Mouse (Mus musculus) CH12.LX (cell line): ENCODE measurements at regions not wholly inside any gene's neighbourhood (a gene's known extent, or its start where the extent isn't known, plus 50 kb on each side); places are given as distances from the start of the nearest gene placed in this dataset.

ENCODE experiments used
- DNase-seq: peaks from one replicate; pipeline ENCODE4 v3.0.0-alpha.2; 2013; ENCODE audit errors: extremely low read depth
- H3K27ac ChIP-seq: 2 replicates; pipeline ENCODE4 v1.5.1; 2012; ENCODE audit warnings: low read depth, mild to moderate bottlenecking, control low read depth, moderate library complexity; ENCODE audit not compliant: insufficient read depth
- H3K27me3 ChIP-seq: replicated peaks from 2 replicates; pipeline ENCODE3; 2012; ENCODE audit warnings: inconsistent platforms
- H3K36me3 ChIP-seq, 2 experiments: replicated peaks in 1 of 2; 2 replicates each; pipeline versions ENCODE3 to v1.6.1; 2012; ENCODE audit warnings: inconsistent platforms in 1 of 2, low read length in 1 of 2, mild to moderate bottlenecking in 1 of 2, mixed read lengths in 1 of 2, moderate library complexity in 1 of 2; ENCODE audit not compliant: control insufficient read depth in 1 of 2, insufficient read depth in 1 of 2
- H3K4me1 ChIP-seq, 2 experiments: 2 replicates each; pipeline ENCODE4 v1.6.1; 2012; ENCODE audit warnings: inconsistent platforms in 1 of 2, moderate library complexity in 1 of 2; ENCODE audit not compliant: insufficient read depth in 2 of 2, control insufficient read depth in 1 of 2
- H3K4me2 ChIP-seq: 2 replicates; pipeline ENCODE4 v1.6.1; 2012; ENCODE audit warnings: low read depth, mild to moderate bottlenecking, control low read depth; ENCODE audit not compliant: poor library complexity, insufficient read depth, severe bottlenecking
- H3K4me3 ChIP-seq, 3 experiments: fragments of 150-350 bp in 1 of 3; sonication (generic) in 1 of 3; replicated peaks in 1 of 3; 2 replicates each; pipeline versions ENCODE3 to v1.5.1; 2011 to 2012; ENCODE audit warnings: low read depth in 2 of 3, low read length in 2 of 3, mild to moderate bottlenecking in 2 of 3, moderate library complexity in 2 of 3, control low read depth in 1 of 3, improper control_type of control experiment in 1 of 3, inconsistent platforms in 1 of 3, mixed read lengths in 1 of 3; ENCODE audit not compliant: poor library complexity in 1 of 3
- H3K79me2 ChIP-seq: replicated peaks from 2 replicates; pipeline ENCODE4 v1.6.1; 2012; ENCODE audit warnings: mild to moderate bottlenecking, moderate library complexity; ENCODE audit not compliant: control insufficient read depth, poor library complexity, insufficient read depth, severe bottlenecking; ENCODE audit errors: extremely low read depth
- H3K9ac ChIP-seq: 2 replicates; pipeline ENCODE4 v1.6.1; 2012; ENCODE audit warnings: low read depth, mild to moderate bottlenecking, control low read depth, moderate library complexity; ENCODE audit not compliant: insufficient read depth
- H3K9me3 ChIP-seq: replicated peaks from 2 replicates; pipeline ENCODE3; 2012; ENCODE audit warnings: low read length, inconsistent platforms, mixed read lengths
- BHLHE40 ChIP-seq: IDR thresholded peaks from 2 replicates; pipeline ENCODE4 v1.6.1; 2011; ENCODE audit warnings: mild to moderate bottlenecking, low read depth, low read length, improper control_type of control experiment
- CHD1 ChIP-seq: IDR thresholded peaks from 2 replicates; pipeline ENCODE4 v1.6.1; 2012; ENCODE audit warnings: low read depth, low read length, improper control_type of control experiment, inconsistent platforms
- CTCF ChIP-seq, 2 experiments: IDR thresholded peaks in 1 of 2; conservative IDR thresholded peaks in 1 of 2; 2 replicates each; pipeline ENCODE4 v1.5.1; 2011 to 2012; ENCODE audit warnings: low read depth in 2 of 2, low read length in 2 of 2, improper control_type of control experiment in 1 of 2, inconsistent platforms in 1 of 2, mild to moderate bottlenecking in 1 of 2, moderate library complexity in 1 of 2
- E2F4 ChIP-seq: IDR thresholded peaks from 2 replicates; pipeline ENCODE4 v1.6.1; 2011; ENCODE audit warnings: low read depth, low read length, improper control_type of control experiment; ENCODE audit not compliant: insufficient replicate concordance
- EP300 ChIP-seq: IDR thresholded peaks from 2 replicates; pipeline ENCODE4 v1.6.1; 2011; ENCODE audit warnings: low read length, improper control_type of control experiment
- ETS1 ChIP-seq: conservative IDR thresholded peaks from 2 replicates; pipeline ENCODE4 v1.6.1; 2012; ENCODE audit warnings: low read depth, mild to moderate bottlenecking, inconsistent platforms, low read length, improper control_type of control experiment, moderate library complexity
- GABPA ChIP-seq: IDR thresholded peaks from 2 replicates; pipeline ENCODE4 v1.6.1; 2012; ENCODE audit warnings: low read depth, low read length, improper control_type of control experiment, inconsistent platforms; ENCODE audit not compliant: insufficient replicate concordance
- HCFC1 ChIP-seq: IDR thresholded peaks from 2 replicates; pipeline ENCODE4 v1.6.1; 2012; ENCODE audit warnings: low read depth, mild to moderate bottlenecking, inconsistent platforms, low read length, improper control_type of control experiment
- JUN ChIP-seq: IDR thresholded peaks from 2 replicates; pipeline ENCODE4 v1.6.1; 2011; ENCODE audit warnings: low read depth, mild to moderate bottlenecking, low read length, improper control_type of control experiment, moderate library complexity; ENCODE audit not compliant: insufficient read depth
- JUND ChIP-seq: conservative IDR thresholded peaks from 2 replicates; pipeline ENCODE4 v1.6.1; 2011; ENCODE audit warnings: low read depth, low read length, improper control_type of control experiment
- KAT2A ChIP-seq: IDR thresholded peaks from 2 replicates; pipeline ENCODE4 v1.6.1; 2012; ENCODE audit warnings: low read length, improper control_type of control experiment, inconsistent platforms; ENCODE audit not compliant: insufficient replicate concordance
- MAFK ChIP-seq: IDR thresholded peaks from 2 replicates; pipeline ENCODE4 v1.6.1; 2011; ENCODE audit warnings: low read length, improper control_type of control experiment; ENCODE audit not compliant: insufficient replicate concordance
- MAX ChIP-seq: IDR thresholded peaks from 2 replicates; pipeline ENCODE4 v1.6.1; 2011; ENCODE audit warnings: low read length, improper control_type of control experiment
- MAZ ChIP-seq: IDR thresholded peaks from 2 replicates; pipeline ENCODE4 v1.6.1; 2012; ENCODE audit warnings: low read depth, mild to moderate bottlenecking, inconsistent platforms, low read length, improper control_type of control experiment, moderate library complexity
- MEF2A ChIP-seq: IDR thresholded peaks from 2 replicates; pipeline ENCODE4 v1.6.1; 2014; ENCODE audit warnings: low read depth, mild to moderate bottlenecking, inconsistent platforms, low read length, improper control_type of control experiment, borderline replicate concordance
- MYC ChIP-seq: IDR thresholded peaks from 2 replicates; pipeline ENCODE4 v1.6.1; 2011; ENCODE audit warnings: low read depth, mild to moderate bottlenecking, improper control_type of control experiment, low read length
- PAX5 ChIP-seq: IDR thresholded peaks from 2 replicates; pipeline ENCODE4 v1.6.1; 2012; ENCODE audit warnings: low read length, inconsistent platforms, mixed read lengths
- POLR2A ChIP-seq: IDR thresholded peaks from 2 replicates; pipeline ENCODE4 v1.6.1; 2011; ENCODE audit warnings: low read depth, mild to moderate bottlenecking, improper control_type of control experiment, low read length
- POLR2AphosphoS2 ChIP-seq: IDR thresholded peaks from 2 replicates; pipeline ENCODE4 v1.6.1; 2011; ENCODE audit warnings: low read depth, low read length, improper control_type of control experiment
- RAD21 ChIP-seq: IDR thresholded peaks from 2 replicates; pipeline ENCODE4 v1.6.1; 2011; ENCODE audit warnings: low read depth, mild to moderate bottlenecking, low read length, improper control_type of control experiment, moderate library complexity
- RCOR1 ChIP-seq: conservative IDR thresholded peaks from 2 replicates; pipeline ENCODE4 v1.6.1; 2012; ENCODE audit warnings: low read depth, mild to moderate bottlenecking, inconsistent platforms, low read length, improper control_type of control experiment
- SIN3A ChIP-seq: IDR thresholded peaks from 2 replicates; pipeline ENCODE4 v1.6.1; 2012; ENCODE audit warnings: low read length, improper control_type of control experiment, inconsistent platforms
- SMC3 ChIP-seq: IDR thresholded peaks from 2 replicates; pipeline ENCODE4 v1.6.1; 2011; ENCODE audit warnings: low read depth, low read length, improper control_type of control experiment
- TBP ChIP-seq: conservative IDR thresholded peaks from 2 replicates; pipeline ENCODE4 v1.6.1; 2011; ENCODE audit warnings: low read depth, low read length, improper control_type of control experiment
- TCF12 ChIP-seq: IDR thresholded peaks from 2 replicates; pipeline ENCODE4 v1.6.1; 2014; ENCODE audit warnings: low read depth, mild to moderate bottlenecking, inconsistent platforms, low read length, improper control_type of control experiment
- UBTF ChIP-seq: IDR thresholded peaks from 2 replicates; pipeline ENCODE4 v1.6.1; 2012; ENCODE audit warnings: low read depth, mild to moderate bottlenecking, inconsistent platforms, low read length, improper control_type of control experiment, moderate library complexity
- USF1 ChIP-seq: IDR thresholded peaks from 2 replicates; pipeline ENCODE4 v1.6.1; 2014; ENCODE audit warnings: low read depth, mild to moderate bottlenecking, inconsistent platforms, low read length, improper control_type of control experiment
- USF2 ChIP-seq: conservative IDR thresholded peaks from 2 replicates; pipeline ENCODE4 v1.6.1; 2011; ENCODE audit warnings: low read depth, low read length, improper control_type of control experiment
- ZC3H11A ChIP-seq: IDR thresholded peaks from 2 replicates; pipeline ENCODE4 v1.6.1; 2012; ENCODE audit warnings: low read depth, mild to moderate bottlenecking, inconsistent platforms, low read length, improper control_type of control experiment
- ZKSCAN1 ChIP-seq: IDR thresholded peaks from 2 replicates; pipeline ENCODE4 v1.6.1; 2012; ENCODE audit warnings: low read depth, inconsistent platforms, low read length, improper control_type of control experiment, borderline replicate concordance
- ZMIZ1 ChIP-seq: IDR thresholded peaks from 2 replicates; pipeline ENCODE4 v1.6.1; 2012; ENCODE audit warnings: low read depth, mild to moderate bottlenecking, inconsistent platforms, low read length, improper control_type of control experiment
- ZNF384 ChIP-seq: IDR thresholded peaks from 2 replicates; pipeline ENCODE4 v1.6.1; 2012; ENCODE audit warnings: low read depth, low read length, improper control_type of control experiment, inconsistent platforms
- dilution Hi-C: fragments of 300-500 bp; cut with MboI; formaldehyde crosslinking; loops from 2 replicates; pipeline ENCODE4 v1.14.3; 2020; ENCODE audit warnings: low sequenced_read_pairs; ENCODE audit not compliant: extremely low pct_unique_long_range_greater_than_20kb, extremely low pct_ligation_motif_present
- in situ Hi-C: fragments of 300-500 bp; cut with MboI; formaldehyde crosslinking; loops from 3 replicates; pipeline ENCODE4 v1.14.3; 2019; ENCODE audit warnings: low sequenced_read_pairs, low pct_ligation_motif_present, low pct_unique_long_range_greater_than_20kb, mixed read lengths

GRCm38 (mm10) chr15:97163971-97164370, 82.9 kb upstream of the Pced1b start:
- no peak overlapping the region for H3K27ac ChIP-seq
- no peak overlapping the region for H3K9ac ChIP-seq
- in situ Hi-C loops (no loop called here), dilution Hi-C loops (no loop called here)
- no peak overlapping the region for H3K4me3 ChIP-seq
- no peak for DNase-seq
- H3K27me3 ChIP-seq = no peaks in the 10 kb centered on the region
- no peaks in the 10 kb centered on the region for H3K9me3 ChIP-seq
- no peak for TF ChIP-seq SMC3
- no peak for TF ChIP-seq ZKSCAN1
- no peak for TF ChIP-seq ZNF384
- no peak for TF ChIP-seq MAX
- TF ChIP-seq RAD21 = no peak
- TF ChIP-seq MAZ = no peak
- no peak for TF ChIP-seq USF1
- TF ChIP-seq ETS1 = no peak
- TF ChIP-seq ZMIZ1 = no peak
- TF ChIP-seq KAT2A = no peak
- TF ChIP-seq POLR2A = no peak
- no peak for TF ChIP-seq E2F4
- TF ChIP-seq MAFK = no peak
- TF ChIP-seq TCF12 = no peak
- TF ChIP-seq BHLHE40 = no peak
- TF ChIP-seq ZC3H11A = no peak
- no peak for TF ChIP-seq CTCF (conservative IDR thresholded peaks at IDR 0.05 in 1 of 2, IDR thresholded peaks at IDR 0.05 in 1 of 2; ENCODE audit: low read depth in 2 of 2, low read length in 2 of 2)
- TF ChIP-seq SIN3A = no peak
- no peak for TF ChIP-seq USF2
- TF ChIP-seq, all 38 proteins: peak for 0
- no peaks in the 10 kb centered on the region for H3K36me3 ChIP-seq
- H3K79me2 ChIP-seq = no peaks in the 10 kb centered on the region
- peaks cover 2 to 10% of the 10 kb centered on the region in 2 experiments; a peak in 3 of 4 replicates for H3K4me1 ChIP-seq
- no peak overlapping the region for H3K4me2 ChIP-seq

DNA sequence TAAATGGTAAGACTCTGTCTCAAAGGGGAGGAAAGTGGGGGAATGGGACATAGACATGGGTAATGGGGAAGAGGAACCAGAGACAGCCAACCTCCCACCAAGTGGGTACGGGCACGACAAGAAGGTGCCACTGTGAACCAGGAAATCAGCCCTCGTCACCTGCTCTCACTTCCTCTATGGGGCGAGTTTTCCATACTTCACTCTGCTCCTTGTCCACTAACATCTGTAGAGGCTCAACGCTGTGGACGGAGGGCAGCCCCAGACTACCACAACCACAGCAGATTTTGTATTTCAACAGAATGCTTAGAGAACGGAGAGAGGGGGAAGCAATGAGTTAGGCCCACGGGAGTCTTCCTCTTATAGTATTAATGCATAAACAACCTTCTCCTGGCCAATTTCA, 83.8 kb upstream of the Pced1b start:
- H3K4me1 ChIP-seq = peaks cover 2 to 10% of the 10 kb centered on the region in 2 experiments; a peak in 3 of 4 replicates
- no peaks in the 10 kb centered on the region for H3K9me3 ChIP-seq
- H3K36me3 ChIP-seq = no peaks in the 10 kb centered on the region
- dilution Hi-C loops = no loop called here
- H3K4me3 ChIP-seq = no peak overlapping the region
- no peaks in the 10 kb centered on the region for H3K27me3 ChIP-seq
- H3K27ac ChIP-seq = no peak overlapping the region
- H3K4me2 ChIP-seq = no peak overlapping the region
- in situ Hi-C loops = no loop called here
- H3K79me2 ChIP-seq = no peaks in the 10 kb centered on the region
- no peak overlapping the region for H3K9ac ChIP-seq
- peak; percentile 34 for DNase-seq
- TF ChIP-seq ZKSCAN1 (no peak), JUND (no peak), POLR2AphosphoS2 (no peak), CHD1 (no peak), USF2 (no peak), MEF2A (no peak), PAX5 (no peak), USF1 (no peak), TBP (peak; percentile 87), MYC (no peak), MAZ (no peak), KAT2A (no peak), SIN3A (no peak), UBTF (peak; percentile 89), RAD21 (no peak), CTCF (conservative IDR thresholded peaks at IDR 0.05 in 1 of 2, IDR thresholded peaks at IDR 0.05 in 1 of 2; ENCODE audit: low read depth in 2 of 2, low read length in 2 of 2) (no peak), EP300 (peak; percentile 70), HCFC1 (no peak), BHLHE40 (peak; percentile 48), ETS1 (no peak), MAFK (no peak), POLR2A (no peak), JUN (no peak), GABPA (no peak), RCOR1 (no peak)
